Mouse (Mus musculus) heart, adult 8-10 months (tissue): ENCODE measurements around the gene Zfp202. TPM values are rescaled to one million over a fixed set of nuclear protein-coding genes. Genes with fewer than 3 reads are reported as not detected.
"Not testable (repeated sequence)": the region's sequence is repeated elsewhere in the genome, so short reads cannot be mapped to it uniquely, and the experiment has no call there.

Source experiments
- DNase-seq: peaks from one replicate; pipeline ENCODE4 v3.0.0; 2022; ENCODE audit warnings: low spot score
- total RNA-seq, 4 experiments: library from RNA; stranded (reverse); gene quantifications; 2 replicates each; pipeline ENCODE4 v1.2.4; 2022

Gene Zfp202
- 1 to 10 TPM; 2.4 to 3.1 (median 2.6) TPM for total RNA-seq

- DNase-seq, result peak; percentile 86
These were observed at the start of gene Zfp202 for GRCm38 (mm10) chr9:40192098-40193038. TSS of gene Zfp202 (plus strand) at chr9:40192316.

- no peak for DNase-seq
These were observed 36.9 kb upstream of the Zfp202 start for GRCm38 (mm10) chr9:40155118-40155644.

- DNase-seq, result peak; percentile 14
These were observed 25.7 kb upstream of the Zfp202 start for GRCm38 (mm10) chr9:40166446-40166845.

GRCm38 (mm10) chr9:40177017-40177416, 15.1 kb upstream of the Zfp202 start:
- no peak for DNase-seq

- no peak for DNase-seq
These were observed 11.5 kb upstream of the Zfp202 start, which contains the start of gene Olfr986 for GRCm38 (mm10) chr9:40180620-40181019. TSS of gene Olfr986 (plus strand) at chr9:40180920.

GRCm38 (mm10) chr9:40185166-40185565, 7.0 kb upstream of the Zfp202 start:
- DNase-seq, result not testable (repeated sequence)

GRCm38 (mm10) chr9:40191086-40191876, 835 bp upstream of the Zfp202 start:
- DNase-seq, result no peak

- DNase-seq, result peak; percentile 30
These were observed 3.9 kb downstream of the Zfp202 start for GRCm38 (mm10) chr9:40195981-40196380.

- no peak for DNase-seq
These were observed 14.4 kb downstream of the Zfp202 start for GRCm38 (mm10) chr9:40206546-40206950.

GRCm38 (mm10) chr9:40210744-40211143, 18.6 kb downstream of the Zfp202 start:
- DNase-seq, result no peak

- no peak for DNase-seq
These were observed 21.9 kb downstream of the Zfp202 start for GRCm38 (mm10) chr9:40214058-40214457.

GRCm38 (mm10) chr9:40216651-40217050, 24.5 kb downstream of the Zfp202 start:
- no peak for DNase-seq

- no peak for DNase-seq
These were observed 32.2 kb downstream of the Zfp202 start for GRCm38 (mm10) chr9:40224289-40224688.

- DNase-seq, result peak; percentile 44
These were observed 36.0 kb downstream of the Zfp202 start for GRCm38 (mm10) chr9:40227874-40228789.

GRCm38 (mm10) chr9:40228804-40229331, 36.8 kb downstream of the Zfp202 start:
- no peak for DNase-seq

GRCm38 (mm10) chr9:40229479-40229878, 37.4 kb downstream of the Zfp202 start:
- DNase-seq, result no peak

- DNase-seq, result no peak
These were observed 38.9 kb downstream of the Zfp202 start for GRCm38 (mm10) chr9:40231019-40231418.

GRCm38 (mm10) chr9:40234233-40235072, 42.3 kb downstream of the Zfp202 start:
- no peak for DNase-seq

- DNase-seq, result no peak
These were observed 43.1 kb downstream of the Zfp202 start for GRCm38 (mm10) chr9:40235220-40235619.

GRCm38 (mm10) chr9:40239749-40240148, 47.6 kb downstream of the Zfp202 start:
- DNase-seq, result no peak
